Mouse (Mus musculus): ENCODE data around the gene Maml3. TPM values are rescaled to one million over a fixed set of nuclear protein-coding genes. Genes with fewer than 3 reads are reported as not detected.

The Maml3 gene
- polyA plus RNA-seq, 1 experiment, result 0.01 TPM

- no peak for TF ChIP-seq GATA1 (IDR thresholded peaks at IDR 0.05; ENCODE audit: low read length)
Observed at GRCm38 (mm10) chr3:52068885-52069284, 36.0 kb downstream of the Maml3 start.

GRCm38 (mm10) chr3:52067181-52067580 is 37.7 kb downstream of the Maml3 start:
- TF ChIP-seq GATA1 (IDR thresholded peaks at IDR 0.05; ENCODE audit: low read length), result no peak

- TF ChIP-seq GATA1 (IDR thresholded peaks at IDR 0.05; ENCODE audit: low read length), result no peak
Observed at GRCm38 (mm10) chr3:52066142-52066541, 38.7 kb downstream of the Maml3 start.

GRCm38 (mm10) chr3:52063261-52063655 is 41.6 kb downstream of the Maml3 start:
- no peak for TF ChIP-seq GATA1 (IDR thresholded peaks at IDR 0.05; ENCODE audit: low read length)

GRCm38 (mm10) chr3:52062389-52063260 is 42.3 kb downstream of the Maml3 start:
- no peak for TF ChIP-seq GATA1 (IDR thresholded peaks at IDR 0.05; ENCODE audit: low read length)

GRCm38 (mm10) chr3:52061472-52062388 is 43.1 kb downstream of the Maml3 start:
- TF ChIP-seq GATA1 (IDR thresholded peaks at IDR 0.05; ENCODE audit: low read length), result no peak

GRCm38 (mm10) chr3:52060886-52061285 is 44.0 kb downstream of the Maml3 start:
- no peak for TF ChIP-seq GATA1 (IDR thresholded peaks at IDR 0.05; ENCODE audit: low read length)

- no peak for TF ChIP-seq GATA1 (IDR thresholded peaks at IDR 0.05; ENCODE audit: low read length)
Observed at GRCm38 (mm10) chr3:52051801-52052200, 53.1 kb downstream of the Maml3 start.

GRCm38 (mm10) chr3:52048082-52048481 is 56.8 kb downstream of the Maml3 start:
- TF ChIP-seq GATA1 (IDR thresholded peaks at IDR 0.05; ENCODE audit: low read length), result no peak

- no peak for TF ChIP-seq GATA1 (IDR thresholded peaks at IDR 0.05; ENCODE audit: low read length)
Observed at GRCm38 (mm10) chr3:52047537-52047936, 57.3 kb downstream of the Maml3 start.

GRCm38 (mm10) chr3:52046895-52047372 is 57.9 kb downstream of the Maml3 start:
- TF ChIP-seq GATA1 (IDR thresholded peaks at IDR 0.05; ENCODE audit: low read length), result no peak

- TF ChIP-seq GATA1 (IDR thresholded peaks at IDR 0.05; ENCODE audit: low read length), result no peak
Observed at GRCm38 (mm10) chr3:52046027-52046700, 58.7 kb downstream of the Maml3 start.

- no peak for TF ChIP-seq GATA1 (IDR thresholded peaks at IDR 0.05; ENCODE audit: low read length)
Observed at GRCm38 (mm10) chr3:52045221-52045641, 59.6 kb downstream of the Maml3 start.

GRCm38 (mm10) chr3:52044651-52045050 is 60.2 kb downstream of the Maml3 start:
- no peak for TF ChIP-seq GATA1 (IDR thresholded peaks at IDR 0.05; ENCODE audit: low read length)

- TF ChIP-seq GATA1 (IDR thresholded peaks at IDR 0.05; ENCODE audit: low read length), result no peak
Observed at GRCm38 (mm10) chr3:52043847-52044246, 61.0 kb downstream of the Maml3 start.

All from G1E-ER4 (cell line).